Mouse (Mus musculus) brain, embryonic 14.5 days (tissue): ENCODE measurements around the gene Myl6. TPM values are rescaled to one million over a fixed set of nuclear protein-coding genes. Genes with fewer than 3 reads are reported as not detected.

ENCODE experiments used
- DNase-seq: peaks from one replicate; pipeline ENCODE4 v3.0.0-alpha.2; 2011; ENCODE audit warnings: low read depth
- CTCF ChIP-seq: fragments of 200-500 bp; IDR thresholded peaks from 2 replicates; pipeline ENCODE4 v1.5.1; 2012; ENCODE audit warnings: inconsistent platforms, mild to moderate bottlenecking, moderate library complexity, borderline replicate concordance; ENCODE audit not compliant: insufficient read depth, insufficient read length; ENCODE audit errors: extremely low read depth
- POLR2A ChIP-seq: fragments of 200-500 bp; IDR thresholded peaks from 2 replicates; pipeline ENCODE4 v1.6.1; 2012; ENCODE audit warnings: mild to moderate bottlenecking, inconsistent platforms, borderline replicate concordance; ENCODE audit not compliant: poor library complexity, insufficient read depth, insufficient read length, severe bottlenecking; ENCODE audit errors: extremely low read depth
- polyA plus RNA-seq: library from polyadenylated mRNA; depleted of rRNA; stranded (reverse); fragments of >200 nt; gene quantifications from 2 replicates; pipeline ENCODE4 v1.2.3, GENCODE M21; 2012; rRNA removed

Myl6 gene
- polyA plus RNA-seq, 1 experiment, result 1,045 TPM

DNA sequence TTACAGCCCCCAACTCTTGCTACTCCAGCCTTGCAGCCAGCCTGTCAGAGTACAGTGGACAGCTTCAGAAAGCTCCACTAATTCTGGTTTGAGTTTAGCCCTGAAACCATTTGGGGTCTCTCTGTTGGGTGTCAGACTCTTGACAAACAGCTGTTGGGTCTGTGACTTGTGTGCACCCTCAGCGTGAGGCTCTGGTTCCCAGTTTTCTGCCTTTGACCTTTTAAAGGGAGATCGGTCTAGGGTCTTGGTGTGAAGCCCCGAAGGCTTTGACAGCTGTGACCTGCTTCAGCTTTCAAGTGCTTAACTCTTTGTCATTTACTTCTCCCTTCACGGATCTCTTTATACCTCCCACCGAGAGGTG is 33.7 kb downstream of the Myl6 start:
- no peak for DNase-seq
- no peak for TF ChIP-seq CTCF

DNA sequence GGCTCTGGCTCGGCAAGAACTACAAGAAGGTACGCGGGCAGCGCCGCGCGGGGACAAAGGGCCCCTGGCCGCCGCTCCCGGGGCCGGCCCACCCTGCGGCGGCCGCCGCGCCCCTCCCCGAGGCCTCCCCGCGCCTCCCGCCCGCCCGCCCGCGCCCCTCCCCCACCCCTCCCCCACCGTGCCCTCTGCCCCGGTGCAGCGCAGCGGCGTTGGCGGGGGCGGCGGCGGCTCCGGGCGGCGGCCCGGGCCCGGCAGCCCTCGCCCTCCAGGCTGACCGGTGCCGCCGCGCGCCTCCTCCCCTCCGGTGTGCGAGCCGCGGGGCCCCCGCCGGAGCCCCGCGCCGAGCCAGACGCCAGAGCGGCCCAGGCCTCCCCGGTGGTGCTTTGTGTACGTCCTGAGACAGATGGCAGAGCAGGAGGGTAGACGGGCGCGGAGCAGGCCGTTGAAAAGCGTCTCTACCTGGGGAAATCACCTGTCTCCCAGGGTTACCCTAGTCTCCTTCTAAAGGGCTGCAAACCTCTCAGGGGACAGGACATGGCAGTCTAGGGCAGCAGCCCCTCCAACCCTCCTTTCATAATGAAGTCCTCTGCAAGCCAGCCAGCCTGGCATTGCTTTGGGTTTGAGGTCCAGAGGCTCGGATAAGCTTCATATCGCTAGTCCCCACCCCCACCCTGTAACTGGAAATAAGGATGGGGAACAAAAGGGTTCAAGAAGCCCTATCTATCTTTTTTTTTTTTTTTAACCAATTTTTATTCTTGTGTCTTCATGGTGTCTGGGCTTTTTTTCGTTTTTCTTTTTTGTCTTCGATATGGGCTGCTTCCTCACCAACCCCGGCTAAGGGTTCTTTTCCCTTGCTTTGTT is 34.3 kb downstream of the Myl6 start:
- 0 out of 2 replicates have a peak, but pooled peaks have one; percentile 10 for TF ChIP-seq POLR2A
- TF ChIP-seq CTCF, result no peak

DNA sequence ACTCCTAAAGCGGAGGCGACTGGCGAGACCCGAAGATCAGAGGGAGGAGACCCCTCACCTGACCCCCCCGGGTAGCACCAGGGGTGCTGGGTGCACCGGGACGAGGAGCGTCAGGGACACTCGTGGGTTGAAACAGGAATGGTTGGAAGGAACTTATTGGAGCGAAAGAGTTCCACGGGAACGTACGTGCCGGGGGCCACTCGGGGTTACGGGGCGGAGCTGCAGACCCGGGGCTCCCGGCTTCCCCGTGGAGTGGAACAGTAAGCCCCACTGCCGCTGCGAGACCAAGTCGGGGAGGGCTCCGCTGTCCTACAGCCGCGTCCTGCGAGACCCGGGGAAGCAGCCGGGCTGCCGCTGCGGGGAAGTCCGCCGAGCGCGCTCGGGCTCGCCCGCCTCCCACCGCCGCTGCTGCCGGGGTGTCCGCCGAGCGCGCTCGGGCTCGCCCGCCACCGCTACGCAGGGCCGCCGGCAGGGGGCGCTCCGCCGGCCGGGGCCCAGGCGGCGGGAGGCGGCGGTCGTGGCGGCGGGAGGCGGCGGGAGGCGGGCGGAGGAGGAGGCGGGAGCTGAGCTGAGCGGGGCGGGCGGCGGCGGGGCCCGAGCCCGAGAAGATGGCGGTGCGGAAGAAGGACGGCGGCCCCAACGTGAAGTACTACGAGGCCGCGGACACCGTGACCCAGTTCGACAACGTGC is 35.1 kb downstream of the Myl6 start, which contains the start of gene Smarcc2:
Smarcc2 (plus strand) TSS at position 530 of the 690 bp plus-strand sequence.
- TF ChIP-seq POLR2A (peak; percentile 78), CTCF (peak; percentile 57)
- peak; percentile 89 for DNase-seq

More for the DNA sequence above, 34.3 kb downstream of the Myl6 start:
- DNase-seq, result peak; percentile 74

DNA sequence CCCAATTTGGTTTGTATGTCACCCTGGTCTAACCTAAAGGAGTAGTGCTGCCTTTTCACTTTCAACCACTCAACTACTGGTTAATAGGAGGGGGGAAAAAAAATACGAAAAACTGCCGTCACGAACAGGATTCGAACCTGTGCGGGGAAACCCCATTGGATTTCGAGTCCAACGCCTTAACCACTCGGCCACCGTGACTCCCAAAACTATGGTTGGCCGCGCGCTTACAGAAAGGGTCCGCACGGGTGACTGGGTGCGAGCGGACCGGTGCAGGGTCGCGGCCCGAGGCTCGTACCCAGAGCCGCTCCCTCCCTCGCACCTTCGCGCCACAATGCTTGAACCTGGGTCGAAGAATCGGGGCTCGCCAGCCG is 35.6 kb downstream of the Myl6 start:
- no peak for TF ChIP-seq POLR2A
- no peak for TF ChIP-seq CTCF
- peak; percentile 91 for DNase-seq

DNA sequence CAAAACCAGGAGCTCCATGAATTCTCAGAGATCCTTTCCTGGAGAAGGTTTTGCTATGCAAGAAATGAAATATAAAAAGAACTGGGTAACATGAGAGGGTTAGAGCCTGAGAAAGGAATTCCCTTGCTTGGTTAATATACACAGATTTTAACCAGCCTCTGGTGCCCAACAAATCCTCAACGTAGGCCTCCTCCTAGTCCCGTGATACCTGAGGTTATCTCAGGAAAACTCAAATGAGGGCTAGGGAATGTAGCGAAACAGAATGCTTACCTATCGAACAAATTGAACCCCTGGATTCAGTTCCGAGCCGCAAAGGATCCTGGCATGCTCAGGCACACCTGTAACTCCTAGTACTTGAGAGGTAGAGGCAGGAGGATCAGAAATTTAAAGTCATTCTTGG is 36.3 kb downstream of the Myl6 start:
- TF ChIP-seq POLR2A (no peak), CTCF (no peak)

DNA sequence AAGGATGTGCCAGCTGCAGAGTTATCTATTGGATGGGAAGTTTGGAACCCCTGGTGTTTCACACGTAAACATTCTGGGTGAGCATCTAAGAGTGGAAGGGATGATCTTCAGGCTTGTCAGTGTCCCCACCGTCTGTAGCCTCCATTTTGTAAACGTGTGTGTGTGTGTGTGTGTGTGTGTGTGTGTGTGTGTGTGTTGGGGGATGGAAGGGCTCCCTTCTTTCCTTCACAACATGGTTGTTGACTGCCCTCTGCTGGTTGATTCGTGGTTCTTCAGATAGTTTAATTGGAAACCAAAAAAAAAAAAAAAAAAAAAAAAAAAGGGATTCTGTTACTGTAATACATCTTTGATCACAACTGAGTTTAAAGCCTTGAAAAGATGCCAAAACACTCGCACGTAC is 38.7 kb downstream of the Myl6 start:
- peak; percentile 95 for DNase-seq

More for the DNA sequence above, 36.3 kb downstream of the Myl6 start:
- no peak for DNase-seq

DNA sequence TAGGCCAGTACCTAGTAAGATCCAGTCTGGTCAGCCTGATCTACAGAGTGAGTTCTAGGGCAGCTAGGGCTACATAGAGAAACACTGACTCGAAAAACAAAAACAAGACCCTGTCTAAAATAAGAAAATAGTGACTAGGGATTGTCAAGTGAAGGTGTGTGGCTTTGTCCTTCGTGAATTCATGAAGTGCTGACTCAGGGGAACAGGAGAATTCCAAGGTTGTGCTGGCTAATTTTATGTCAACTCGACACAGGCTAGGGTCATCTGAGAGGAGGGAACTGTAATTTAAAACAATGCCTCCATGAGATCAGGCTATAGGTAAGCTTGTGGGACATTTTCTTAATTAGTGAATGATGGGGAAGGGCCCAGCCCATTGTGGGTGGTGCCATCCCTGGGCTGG is 39.5 kb downstream of the Myl6 start:
- no peak for DNase-seq
- no peak for TF ChIP-seq POLR2A
- TF ChIP-seq CTCF, result no peak

More for the DNA sequence above, 38.7 kb downstream of the Myl6 start:
- peak; percentile 56; the same call in 1 of the 2 replicates for TF ChIP-seq CTCF
- no peak for TF ChIP-seq POLR2A

DNA sequence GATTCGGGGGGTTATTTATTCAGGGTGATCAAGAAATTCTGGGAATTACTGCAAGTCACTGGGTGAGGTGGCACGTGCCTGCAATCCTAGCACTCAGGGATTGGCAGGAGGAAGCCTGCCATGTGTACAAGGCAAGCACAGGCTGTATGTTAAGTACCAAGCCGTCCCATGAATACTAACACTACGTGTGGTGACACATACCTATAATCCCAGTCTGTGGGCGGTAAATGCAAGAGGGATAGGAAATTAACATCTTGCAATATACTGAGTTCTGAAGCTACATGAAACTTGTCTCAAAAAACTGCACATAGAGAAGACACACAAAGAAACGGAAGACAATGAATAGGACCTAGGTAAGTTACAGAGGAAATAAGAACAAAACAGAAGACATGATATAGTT is 42.9 kb downstream of the Myl6 start:
- no peak for DNase-seq
- no peak for TF ChIP-seq CTCF
- no peak for TF ChIP-seq POLR2A

DNA sequence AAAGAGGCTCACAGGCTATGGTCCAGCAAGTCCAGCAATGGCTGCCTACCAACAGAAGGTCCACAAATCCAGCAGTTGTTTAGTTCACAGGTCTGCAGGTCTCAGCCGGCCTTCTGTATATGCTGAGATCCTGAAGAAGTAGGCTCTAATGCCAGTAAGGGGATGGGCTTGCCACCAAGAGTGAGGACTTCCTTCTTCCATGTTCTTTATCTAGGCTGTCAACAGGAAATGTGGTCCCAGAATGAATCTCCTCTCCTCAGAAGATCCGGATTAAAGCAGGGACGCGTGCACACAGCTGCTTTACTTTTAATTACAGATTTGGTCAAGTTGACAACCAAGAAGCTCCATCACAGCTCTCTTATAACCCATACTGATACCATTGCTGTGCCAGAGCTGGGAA is 48.5 kb downstream of the Myl6 start:
- no peak for DNase-seq
- TF ChIP-seq CTCF, result no peak
- no peak for TF ChIP-seq POLR2A

DNA sequence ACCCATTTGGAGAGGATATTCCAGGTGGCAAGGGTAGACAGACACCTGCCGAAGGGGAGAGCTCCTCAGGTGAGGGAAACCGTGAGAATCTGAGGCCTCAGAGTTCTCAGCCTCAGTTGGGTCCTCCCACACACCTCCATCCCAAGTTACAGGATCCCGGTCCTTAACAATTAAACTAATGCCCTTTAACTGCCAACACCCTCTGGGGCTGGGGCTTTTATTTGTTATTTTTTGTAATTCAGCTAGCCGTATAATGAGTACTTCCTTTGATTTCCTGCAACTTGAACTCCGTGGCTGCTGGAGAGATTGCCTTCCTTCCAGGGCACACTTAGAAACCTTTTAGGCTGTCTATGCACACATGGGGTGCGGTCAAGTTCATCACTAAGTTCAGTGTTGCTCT is 49.6 kb downstream of the Myl6 start:
- TF ChIP-seq POLR2A (no peak), CTCF (no peak)
- DNase-seq, result no peak

DNA sequence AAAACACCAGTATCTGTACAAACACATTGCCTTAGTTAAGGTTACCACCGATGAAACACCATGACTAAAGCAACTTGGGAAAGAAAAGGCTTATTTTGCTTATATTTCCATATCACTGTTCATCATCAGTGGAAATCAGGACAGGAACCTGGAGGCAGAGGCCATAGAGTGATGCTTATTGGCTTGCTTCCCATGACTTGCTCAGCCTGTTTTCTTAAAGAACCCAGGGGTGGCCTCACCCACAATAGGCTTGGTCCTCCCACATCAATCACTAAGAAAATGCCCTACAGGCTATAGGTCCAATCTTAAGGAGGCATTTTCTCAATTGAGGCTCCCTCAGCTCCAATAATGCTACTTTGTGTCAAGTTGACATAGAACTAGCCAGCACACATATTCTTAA is 51.2 kb downstream of the Myl6 start:
- no peak for DNase-seq
- TF ChIP-seq CTCF (no peak), POLR2A (no peak)

DNA sequence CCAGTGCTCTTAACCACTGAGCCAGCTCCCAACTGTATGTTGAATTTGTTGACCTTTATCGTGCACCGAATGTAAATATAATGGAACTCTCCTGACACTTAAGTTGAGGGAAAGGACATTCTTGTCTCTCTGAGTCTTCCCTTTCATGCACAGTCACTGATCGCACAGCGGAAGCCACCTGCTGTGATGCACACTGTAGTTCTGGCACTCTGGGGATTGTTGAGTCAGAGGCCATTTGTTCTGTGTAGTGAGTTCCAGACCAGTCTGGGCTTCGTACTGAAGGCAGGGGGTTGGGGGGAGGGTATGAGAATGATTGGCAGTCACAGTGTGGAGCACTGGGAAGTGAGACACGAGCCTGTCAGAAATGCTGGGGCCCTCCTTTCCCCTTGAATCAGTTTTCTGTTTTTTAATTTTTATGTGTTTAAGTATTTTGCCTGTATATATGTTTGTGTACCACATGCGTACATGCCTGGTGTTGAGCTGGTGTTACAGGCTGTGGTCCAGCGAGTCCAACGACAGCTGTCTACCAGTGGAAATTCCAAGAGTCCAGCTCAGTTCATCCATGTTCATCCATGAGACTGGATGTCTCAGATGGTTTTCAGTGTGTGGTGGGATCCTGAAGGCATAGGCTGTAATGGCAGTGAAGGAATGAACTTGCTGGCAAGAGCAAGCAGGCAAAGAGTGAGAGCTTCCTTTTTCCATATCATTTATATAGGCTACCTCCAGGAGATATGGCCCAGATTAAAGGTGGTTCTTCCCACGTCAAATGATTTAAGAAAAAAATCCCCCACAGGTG is 52.4 kb downstream of the Myl6 start:
- no peak for TF ChIP-seq CTCF
- TF ChIP-seq POLR2A, result no peak
- DNase-seq, result no peak

Other genes with a start within 250 kb of the Myl6 start
- gene Apon, start 240.0 kb downstream of the Myl6 start, polyA plus RNA-seq, result 0.20 and 0.23 TPM in 2 replicates
- gene Apof, start 225.5 kb downstream of the Myl6 start, polyA plus RNA-seq, result not detected in 2 replicates
- gene Stat2, start 223.6 kb downstream of the Myl6 start, polyA plus RNA-seq, result 26.4 and 27.7 TPM in 2 replicates
- 0.11 and 0.20 TPM in 2 replicates for gene Il23a, start 195.4 kb downstream of the Myl6 start, polyA plus RNA-seq
- 38.4 and 47.4 TPM in 2 replicates for gene Pan2, start 190.8 kb downstream of the Myl6 start, polyA plus RNA-seq
- gene Cnpy2, start 171.7 kb downstream of the Myl6 start, polyA plus RNA-seq, result 84.5 and 86.3 TPM in 2 replicates
- gene Cs, start 156.4 kb downstream of the Myl6 start, polyA plus RNA-seq, result 185 and 203 TPM in 2 replicates
- gene Coq10a, start 125.1 kb downstream of the Myl6 start, polyA plus RNA-seq, result 69.0 and 90.1 TPM in 2 replicates
- gene Ankrd52, start 117.0 kb downstream of the Myl6 start, polyA plus RNA-seq, result 43.1 and 55.1 TPM in 2 replicates
- gene Slc39a5, start 92.9 kb downstream of the Myl6 start, polyA plus RNA-seq, result 0.04 and 0.35 TPM in 2 replicates
- 96.8 and 102 TPM in 2 replicates for gene Nabp2, start 82.7 kb downstream of the Myl6 start, polyA plus RNA-seq
- gene Rnf41, start 82.5 kb downstream of the Myl6 start, polyA plus RNA-seq, result 73.9 and 76.9 TPM in 2 replicates
- 377 and 390 TPM in 2 replicates for gene Smarcc2, start 34.9 kb downstream of the Myl6 start, polyA plus RNA-seq
- gene Myl6b, start 4.5 kb upstream of the Myl6 start, polyA plus RNA-seq, result 31.6 and 36.4 TPM in 2 replicates
- gene Esyt1, start 31.7 kb upstream of the Myl6 start, polyA plus RNA-seq, result 15.4 and 20.1 TPM in 2 replicates
- 19.3 and 23.1 TPM in 2 replicates for gene Zc3h10, start 53.6 kb upstream of the Myl6 start, polyA plus RNA-seq
- 2,223 TPM in 2 replicates for gene Rpl41, start 55.2 kb upstream of the Myl6 start, polyA plus RNA-seq
- 117 and 123 TPM in 2 replicates for gene Pa2g4, start 71.8 kb upstream of the Myl6 start, polyA plus RNA-seq
- gene Erbb3, start 95.5 kb upstream of the Myl6 start, polyA plus RNA-seq, result 0.87 and 1.5 TPM in 2 replicates
- gene Rps26, start 132.6 kb upstream of the Myl6 start, polyA plus RNA-seq, result 896 and 1,032 TPM in 2 replicates
- 18.8 and 31.3 TPM in 2 replicates for gene Ikzf4, start 151.8 kb upstream of the Myl6 start, polyA plus RNA-seq
- 10.8 and 11.4 TPM in 2 replicates for gene Suox, start 179.9 kb upstream of the Myl6 start, polyA plus RNA-seq
- 108 and 116 TPM in 2 replicates for gene Rab5b, start 202.1 kb upstream of the Myl6 start, polyA plus RNA-seq
- 1.1 and 1.5 TPM in 2 replicates for gene Pmel, start 210.1 kb upstream of the Myl6 start, polyA plus RNA-seq
- 22.5 and 42.4 TPM in 2 replicates for gene Cdk2, start 210.9 kb upstream of the Myl6 start, polyA plus RNA-seq